Mouse (Mus musculus): ENCODE data around the gene 1700012P22Rik. TPM values are rescaled to one million over a fixed set of nuclear protein-coding genes. Genes with fewer than 3 reads are reported as not detected.

Gene 1700012P22Rik
- polyA plus RNA-seq (2015; fragmentation: Nextera tagmentation; extraction: Ambion mirVana) = not detected in 2 replicates

GRCm38 (mm10) chr4:144438672-144439071 lies at the start of gene 1700012P22Rik:
Gene 1700012P22Rik, minus strand, starts transcription at chr4:144438772.
- Histone ChIP-seq H3K4me1 (ENCODE audit: control insufficient read depth, low read depth, low read length) (no peaks in the 10 kb centered on the region), H3K9me3 (replicated peaks; ENCODE audit: control insufficient read depth, low read length) (no peaks in the 10 kb centered on the region), H3K4me3 (ENCODE audit: low read depth, low read length) (no peak within 1 kb of the TSS), H3K27me3 (ENCODE audit: control insufficient read depth, insufficient read depth, low read depth, low read length) (no peaks in the 10 kb centered on the region), H3K27ac (ENCODE audit: low read length) (no peak within 1 kb of the TSS), H3K4me2 (ENCODE audit: low read depth, low read length) (no peak within 1 kb of the TSS), H3K36me3 (ENCODE audit: control insufficient read depth, insufficient read depth) (no peaks in the 10 kb centered on the region), H3K9ac (ENCODE audit: low read depth, low read length) (no peak within 1 kb of the TSS)
- no peak for ATAC-seq (ENCODE audit: low read depth)

DNA sequence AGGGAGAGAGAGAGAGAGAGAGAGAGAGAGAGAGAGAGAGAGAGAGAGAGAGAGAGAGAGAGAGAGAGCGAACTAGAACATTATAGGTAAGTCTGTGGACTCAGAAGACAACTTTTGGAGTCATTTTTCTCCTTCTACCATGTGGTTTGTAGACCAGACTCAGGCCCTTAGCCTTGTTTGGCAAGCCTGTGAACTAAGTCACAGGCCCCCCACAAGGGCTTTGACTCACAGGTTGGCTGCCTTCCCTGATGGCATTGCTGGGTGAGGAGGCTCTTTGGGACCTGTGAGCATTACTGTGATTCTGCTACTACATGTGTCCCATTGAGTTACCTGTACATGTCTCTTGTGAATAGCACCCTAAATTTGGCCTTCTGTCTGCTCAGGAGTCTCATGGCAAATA lies 29.5 kb upstream of the 1700012P22Rik start:
- Histone ChIP-seq H3K27me3 (ENCODE audit: control insufficient read depth, insufficient read depth, low read depth, low read length) (no peaks in the 10 kb centered on the region), H3K27ac (ENCODE audit: low read length) (no peak overlapping the region), H3K4me3 (ENCODE audit: low read depth, low read length) (no peak overlapping the region), H3K4me2 (ENCODE audit: low read depth, low read length) (no peak overlapping the region), H3K9ac (ENCODE audit: low read depth, low read length) (no peak overlapping the region), H3K4me1 (ENCODE audit: control insufficient read depth, low read depth, low read length) (no peaks in the 10 kb centered on the region), H3K9me3 (replicated peaks; ENCODE audit: control insufficient read depth, low read length) (no peaks in the 10 kb centered on the region), H3K36me3 (ENCODE audit: control insufficient read depth, insufficient read depth) (no peaks in the 10 kb centered on the region)
- no peak for ATAC-seq (ENCODE audit: low read depth)
- WGBS (ENCODE audit: insufficient replicate concordance) = 50% methylated on average over 1 of the region's 1 CpGs

DNA sequence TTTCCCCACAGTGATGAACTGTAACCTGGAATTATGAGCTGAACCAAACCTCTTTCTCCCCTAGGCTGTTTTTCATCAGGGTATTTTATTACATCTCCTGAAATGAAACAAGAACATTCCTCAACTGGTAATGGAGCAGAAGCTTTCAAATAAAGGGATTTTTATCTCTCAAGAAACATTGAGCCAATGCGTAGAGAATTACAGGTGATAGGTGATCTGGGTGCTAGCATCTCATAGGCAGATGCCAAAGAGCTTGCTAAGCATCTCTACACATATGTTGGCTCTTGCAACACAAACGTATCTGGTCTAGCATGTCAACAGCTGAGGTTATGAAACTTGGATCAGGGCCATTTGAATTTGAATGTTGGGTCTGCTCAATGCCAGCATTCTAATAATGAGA lies 26.6 kb upstream of the 1700012P22Rik start:
- Histone ChIP-seq H3K4me2 (ENCODE audit: low read depth, low read length) (no peak overlapping the region), H3K36me3 (ENCODE audit: control insufficient read depth, insufficient read depth) (no peaks in the 10 kb centered on the region), H3K4me1 (ENCODE audit: control insufficient read depth, low read depth, low read length) (no peaks in the 10 kb centered on the region), H3K27ac (ENCODE audit: low read length) (no peak overlapping the region), H3K27me3 (ENCODE audit: control insufficient read depth, insufficient read depth, low read depth, low read length) (no peaks in the 10 kb centered on the region), H3K9ac (ENCODE audit: low read depth, low read length) (no peak overlapping the region), H3K9me3 (replicated peaks; ENCODE audit: control insufficient read depth, low read length) (no peaks in the 10 kb centered on the region), H3K4me3 (ENCODE audit: low read depth, low read length) (no peak overlapping the region)
- no peak for ATAC-seq (ENCODE audit: low read depth)
- WGBS (ENCODE audit: insufficient replicate concordance) = 45% methylated on average over 2 of the region's 2 CpGs

GRCm38 (mm10) chr4:144463656-144464055 lies 25.1 kb upstream of the 1700012P22Rik start, which contains the start of gene Aadacl3:
Gene Aadacl3, minus strand, starts transcription at chr4:144463756.
- H3K36me3 ChIP-seq (ENCODE audit: control insufficient read depth, insufficient read depth) = no peaks in the 10 kb centered on the region
- H3K4me3 ChIP-seq (ENCODE audit: low read depth, low read length) = no peak within 1 kb of the TSS
- no peaks in the 10 kb centered on the region for H3K9me3 ChIP-seq (replicated peaks; ENCODE audit: control insufficient read depth, low read length)
- WGBS (ENCODE audit: insufficient replicate concordance) = 35% methylated on average over 3 of the region's 3 CpGs
- H3K9ac ChIP-seq (ENCODE audit: low read depth, low read length) = no peak within 1 kb of the TSS
- H3K4me1 ChIP-seq (ENCODE audit: control insufficient read depth, low read depth, low read length) = no peaks in the 10 kb centered on the region
- no peak within 1 kb of the TSS for H3K27ac ChIP-seq (ENCODE audit: low read length)
- H3K27me3 ChIP-seq (ENCODE audit: control insufficient read depth, insufficient read depth, low read depth, low read length) = no peaks in the 10 kb centered on the region
- H3K4me2 ChIP-seq (ENCODE audit: low read depth, low read length) = no peak within 1 kb of the TSS
- ATAC-seq (ENCODE audit: low read depth) = no peak

- Histone ChIP-seq H3K9ac (ENCODE audit: low read depth, low read length) (no peak within 1 kb of the TSS), H3K4me3 (ENCODE audit: low read depth, low read length) (no peak within 1 kb of the TSS), H3K4me2 (ENCODE audit: low read depth, low read length) (no peak within 1 kb of the TSS), H3K27me3 (ENCODE audit: control insufficient read depth, insufficient read depth, low read depth, low read length) (no peaks in the 10 kb centered on the region), H3K9me3 (replicated peaks; ENCODE audit: control insufficient read depth, low read length) (no peaks in the 10 kb centered on the region; the same call in 1 of the 2 replicates), H3K27ac (ENCODE audit: low read length) (no peak within 1 kb of the TSS), H3K36me3 (ENCODE audit: control insufficient read depth, insufficient read depth) (no peaks in the 10 kb centered on the region), H3K4me1 (ENCODE audit: control insufficient read depth, low read depth, low read length) (no peaks in the 10 kb centered on the region)
- no peak for ATAC-seq (ENCODE audit: low read depth)
- 36% methylated on average over 2 of the region's 2 CpGs for WGBS (ENCODE audit: insufficient replicate concordance)
Observed at GRCm38 (mm10) chr4:144453217-144453616, 14.6 kb upstream of the 1700012P22Rik start, which contains the start of gene Gm9944. Gene Gm9944, minus strand, starts transcription at chr4:144453317.

DNA sequence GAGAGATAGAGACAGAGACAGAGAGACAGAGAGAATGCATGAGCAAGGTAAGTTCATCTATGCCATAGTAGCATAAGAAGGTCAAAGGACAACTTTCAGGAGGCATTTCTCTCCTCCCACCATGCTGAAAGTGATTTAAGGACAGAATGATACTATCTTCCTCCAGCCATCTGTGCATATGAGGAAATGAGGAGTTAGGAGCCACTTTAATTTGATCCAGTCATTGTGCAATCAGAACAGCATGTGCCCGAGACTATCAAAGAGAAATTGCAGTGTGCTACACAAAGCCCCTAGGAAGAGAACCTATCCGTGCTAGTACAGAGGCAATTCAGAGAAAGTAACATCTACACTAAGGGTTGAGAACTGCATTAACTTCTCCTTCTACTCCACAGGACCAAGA lies 10.0 kb upstream of the 1700012P22Rik start:
- no peak for ATAC-seq (ENCODE audit: low read depth)
- H3K9me3 ChIP-seq (replicated peaks; ENCODE audit: control insufficient read depth, low read length) = no peaks in the 10 kb centered on the region
- H3K9ac ChIP-seq (ENCODE audit: low read depth, low read length) = no peak overlapping the region
- no peak overlapping the region for H3K4me2 ChIP-seq (ENCODE audit: low read depth, low read length)
- H3K27ac ChIP-seq (ENCODE audit: low read length) = no peak overlapping the region
- no peak overlapping the region for H3K4me3 ChIP-seq (ENCODE audit: low read depth, low read length)
- H3K4me1 ChIP-seq (ENCODE audit: control insufficient read depth, low read depth, low read length) = no peaks in the 10 kb centered on the region
- no peaks in the 10 kb centered on the region for H3K27me3 ChIP-seq (ENCODE audit: control insufficient read depth, insufficient read depth, low read depth, low read length)
- 53% methylated on average over 2 of the region's 2 CpGs for WGBS (ENCODE audit: insufficient replicate concordance)
- H3K36me3 ChIP-seq (ENCODE audit: control insufficient read depth, insufficient read depth) = no peaks in the 10 kb centered on the region

- Histone ChIP-seq H3K27me3 (ENCODE audit: control insufficient read depth, insufficient read depth, low read depth, low read length) (no peaks in the 10 kb centered on the region), H3K9me3 (replicated peaks; ENCODE audit: control insufficient read depth, low read length) (no peaks in the 10 kb centered on the region), H3K27ac (ENCODE audit: low read length) (no peak overlapping the region), H3K4me3 (ENCODE audit: low read depth, low read length) (no peak overlapping the region), H3K9ac (ENCODE audit: low read depth, low read length) (no peak overlapping the region), H3K4me1 (ENCODE audit: control insufficient read depth, low read depth, low read length) (no peaks in the 10 kb centered on the region), H3K4me2 (ENCODE audit: low read depth, low read length) (no peak overlapping the region), H3K36me3 (ENCODE audit: control insufficient read depth, insufficient read depth) (no peaks in the 10 kb centered on the region)
- WGBS (ENCODE audit: insufficient replicate concordance) = 59% methylated on average over 1 of the region's 1 CpGs
- ATAC-seq (ENCODE audit: low read depth) = no peak
Observed at GRCm38 (mm10) chr4:144441582-144441981, 3.0 kb upstream of the 1700012P22Rik start.

DNA sequence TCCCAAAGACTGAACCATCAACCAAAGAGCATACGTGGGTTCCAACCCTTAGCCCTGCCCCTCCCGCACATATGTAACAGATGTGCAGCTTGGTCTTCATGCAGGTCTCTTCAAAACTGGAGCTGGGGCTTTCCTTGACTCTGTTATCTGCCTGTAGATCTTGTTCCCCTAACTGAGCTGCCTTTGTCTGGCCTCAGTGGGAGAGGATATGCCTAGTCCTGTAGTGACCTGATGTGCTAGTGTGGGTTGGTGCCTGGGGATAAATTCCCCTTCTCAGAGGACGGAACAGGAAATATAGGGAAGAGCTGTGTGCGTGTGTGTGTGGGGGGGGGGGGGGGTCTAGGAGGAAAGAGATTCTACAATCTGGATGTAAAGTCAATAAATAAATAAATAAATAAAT lies 2.5 kb upstream of the 1700012P22Rik start:
- H3K36me3 ChIP-seq (ENCODE audit: control insufficient read depth, insufficient read depth) = no peaks in the 10 kb centered on the region
- H3K4me1 ChIP-seq (ENCODE audit: control insufficient read depth, low read depth, low read length) = no peaks in the 10 kb centered on the region
- H3K4me2 ChIP-seq (ENCODE audit: low read depth, low read length) = no peak overlapping the region
- H3K4me3 ChIP-seq (ENCODE audit: low read depth, low read length) = no peak overlapping the region
- no peak overlapping the region for H3K27ac ChIP-seq (ENCODE audit: low read length)
- no peak overlapping the region for H3K9ac ChIP-seq (ENCODE audit: low read depth, low read length)
- no peak for ATAC-seq (ENCODE audit: low read depth)
- no peaks in the 10 kb centered on the region for H3K9me3 ChIP-seq (replicated peaks; ENCODE audit: control insufficient read depth, low read length)
- WGBS (ENCODE audit: insufficient replicate concordance) = 58% methylated on average over 4 of the region's 4 CpGs
- H3K27me3 ChIP-seq (ENCODE audit: control insufficient read depth, insufficient read depth, low read depth, low read length) = no peaks in the 10 kb centered on the region

GRCm38 (mm10) chr4:144433216-144433615 lies 5.4 kb downstream of the 1700012P22Rik start:
- Histone ChIP-seq H3K27me3 (ENCODE audit: control insufficient read depth, insufficient read depth, low read depth, low read length) (no peaks in the 10 kb centered on the region), H3K4me2 (ENCODE audit: low read depth, low read length) (no peak overlapping the region), H3K36me3 (ENCODE audit: control insufficient read depth, insufficient read depth) (no peaks in the 10 kb centered on the region), H3K27ac (ENCODE audit: low read length) (no peak overlapping the region), H3K4me3 (ENCODE audit: low read depth, low read length) (no peak overlapping the region), H3K9me3 (replicated peaks; ENCODE audit: control insufficient read depth, low read length) (no peaks in the 10 kb centered on the region), H3K9ac (ENCODE audit: low read depth, low read length) (no peak overlapping the region), H3K4me1 (ENCODE audit: control insufficient read depth, low read depth, low read length) (no peaks in the 10 kb centered on the region)
- ATAC-seq (ENCODE audit: low read depth) = no peak
- WGBS (ENCODE audit: insufficient replicate concordance) = 72% methylated on average over 5 of the region's 5 CpGs
